Mouse (Mus musculus) heart, postnatal 10 days (tissue): ENCODE measurements around the gene Olfr1382. TPM values are rescaled to one million over a fixed set of nuclear protein-coding genes. Genes with fewer than 3 reads are reported as not detected.
A peak's percentile ranks its signal among the peaks of the same experiment; 100 is the strongest.
"Not testable (repeated sequence)": the region's sequence is repeated elsewhere in the genome, so short reads cannot be mapped to it uniquely, and the experiment has no call there.

Experiments
- DNase-seq, 2 experiments: peaks; one replicate each; pipeline ENCODE4 v3.0.0; 2021
- intact Hi-C: fragments of 180-260 bp; cut with DNase I; formaldehyde crosslinking; loops from one replicate; pipeline ENCODE4 v1.15.1; 2025
- total RNA-seq, 2 experiments: library from RNA; stranded (reverse); gene quantifications; 2 replicates each; pipeline ENCODE4 v1.2.3; 2021

Olfr1382 gene
- not detected for total RNA-seq

DNA sequence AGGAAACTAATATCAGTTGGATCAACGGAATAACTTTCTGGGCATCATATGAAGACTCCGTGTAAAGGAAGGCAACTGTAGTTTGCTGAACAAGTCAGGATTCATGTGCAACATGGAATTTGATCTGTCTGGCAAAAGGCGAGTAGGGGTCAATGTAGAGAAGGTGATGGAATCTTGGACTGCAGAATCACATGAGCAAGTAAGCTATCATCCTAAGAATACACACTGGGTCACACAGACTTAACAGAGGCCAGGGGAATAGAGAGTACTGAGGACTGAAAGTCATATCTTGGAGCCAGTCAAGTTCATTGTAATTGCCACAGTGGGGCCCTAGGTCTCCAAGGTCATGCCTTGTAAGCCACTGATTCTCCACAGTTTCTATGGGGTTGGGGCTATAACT is at the start of gene Olfr1382:
Olfr1382 (plus strand) TSS at position 301 of the 400 bp plus-strand sequence.
- no peak for DNase-seq
- intact Hi-C loops, result no loop called here

- intact Hi-C loops, result no loop called here
- DNase-seq, result no peak
Measured at GRCm38 (mm10) chr11:49485973-49486372, 42.1 kb upstream of the Olfr1382 start.

DNA sequence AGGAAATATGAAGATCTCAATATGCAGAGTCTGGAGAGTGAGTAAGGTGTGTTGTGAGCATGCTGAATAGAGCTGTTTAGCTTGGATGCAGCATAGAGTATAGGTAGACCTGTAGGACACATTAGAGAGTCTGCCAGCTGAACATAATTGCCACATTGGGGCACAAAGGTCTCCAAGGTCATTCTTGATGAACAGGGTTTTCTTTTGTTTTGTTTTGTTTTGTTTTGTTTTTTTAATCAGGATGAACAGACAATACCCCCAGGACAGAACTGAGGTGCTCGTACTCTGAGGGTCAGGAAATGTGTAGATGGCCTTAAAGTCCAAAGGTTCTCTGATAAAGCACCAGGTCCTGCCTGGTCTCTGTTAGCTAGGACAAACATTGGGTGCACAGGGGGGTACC is 39.3 kb upstream of the Olfr1382 start, which contains the start of gene Olfr1385:
Olfr1385 (plus strand) TSS at position 301 of the 400 bp plus-strand sequence.
- DNase-seq, intact Hi-C loops: not testable (repeated sequence)

- intact Hi-C loops, result no loop called here
- DNase-seq, result peak in 1 of 2 experiments; percentile 14
Measured at GRCm38 (mm10) chr11:49518086-49518485, 10.0 kb upstream of the Olfr1382 start.

GRCm38 (mm10) chr11:49519348-49519747 is 8.7 kb upstream of the Olfr1382 start, which contains the start of gene Olfr1383:
Gene Olfr1383, plus strand, starts transcription at chr11:49519648.
- DNase-seq, result no peak
- intact Hi-C loops, result no loop called here

- DNase-seq, result no peak
Measured at GRCm38 (mm10) chr11:49532761-49533160, 4.7 kb downstream of the Olfr1382 start.

GRCm38 (mm10) chr11:49536631-49537030 is 8.6 kb downstream of the Olfr1382 start:
- intact Hi-C loops, result loop anchor here (5.0 kb wide), 2 partner anchors 264 to 349 kb away; partner anchors contain the start of gene Btnl9

More at GRCm38 (mm10) chr11:49532761-49533160, 4.7 kb downstream of the Olfr1382 start:
- intact Hi-C loops, result no loop called here

DNA sequence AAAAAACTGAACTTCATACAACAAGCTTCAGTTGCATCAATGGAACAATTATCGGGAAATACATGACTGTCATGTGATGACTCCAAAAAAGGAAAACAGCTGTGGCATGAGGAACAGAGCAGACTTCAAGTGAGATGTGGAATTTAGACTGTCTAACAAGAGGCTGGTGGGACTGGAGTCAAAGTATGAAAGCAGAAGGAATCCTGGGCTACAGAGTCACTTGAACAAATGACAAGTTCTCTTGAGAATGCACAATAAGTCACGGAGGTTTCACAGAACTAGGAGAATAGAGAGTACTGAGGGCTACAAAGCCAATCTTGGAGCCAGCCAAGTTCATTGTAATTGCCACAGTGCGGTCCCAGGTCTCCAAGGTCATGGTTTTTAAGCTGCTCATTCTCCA is 15.1 kb downstream of the Olfr1382 start, which contains the start of gene Olfr1381:
Olfr1381 (plus strand) TSS at position 301 of the 400 bp plus-strand sequence.
- intact Hi-C loops, DNase-seq: not testable (repeated sequence)

More at GRCm38 (mm10) chr11:49536631-49537030, 8.6 kb downstream of the Olfr1382 start:
- DNase-seq, result peak; percentile 9 to 11

DNA sequence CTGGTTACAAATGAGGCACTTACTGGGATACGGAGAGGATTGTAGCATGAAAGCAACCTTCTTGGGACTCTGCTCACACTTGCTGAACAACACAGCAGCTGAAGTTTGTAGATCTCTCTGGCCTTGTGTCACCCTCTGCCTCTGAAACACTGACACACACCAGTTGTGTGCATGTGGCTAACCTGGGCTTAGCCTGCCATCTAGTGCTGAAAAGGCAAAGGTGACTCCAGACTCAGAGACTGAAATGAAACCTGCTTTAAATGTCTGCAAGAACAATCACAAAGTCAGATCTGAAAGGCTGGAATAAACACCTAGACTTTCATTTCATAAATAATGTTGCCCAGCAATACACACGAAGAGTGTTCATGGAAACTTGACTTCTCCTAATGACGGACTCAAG is 26.0 kb downstream of the Olfr1382 start:
- peak in 1 of 2 experiments; percentile 11 for DNase-seq
- intact Hi-C loops, result loop anchor here (5.0 kb wide), 1 partner anchor 362 kb away; no protein-coding TSS in a partner anchor

GRCm38 (mm10) chr11:49556578-49556977 is 28.5 kb downstream of the Olfr1382 start, which contains the start of gene Olfr1380:
Gene Olfr1380, plus strand, starts transcription at chr11:49556878.
- intact Hi-C loops, DNase-seq: not testable (repeated sequence)

GRCm38 (mm10) chr11:49575054-49575453 is 47.0 kb downstream of the Olfr1382 start:
- intact Hi-C loops, DNase-seq: not testable (repeated sequence)

DNA sequence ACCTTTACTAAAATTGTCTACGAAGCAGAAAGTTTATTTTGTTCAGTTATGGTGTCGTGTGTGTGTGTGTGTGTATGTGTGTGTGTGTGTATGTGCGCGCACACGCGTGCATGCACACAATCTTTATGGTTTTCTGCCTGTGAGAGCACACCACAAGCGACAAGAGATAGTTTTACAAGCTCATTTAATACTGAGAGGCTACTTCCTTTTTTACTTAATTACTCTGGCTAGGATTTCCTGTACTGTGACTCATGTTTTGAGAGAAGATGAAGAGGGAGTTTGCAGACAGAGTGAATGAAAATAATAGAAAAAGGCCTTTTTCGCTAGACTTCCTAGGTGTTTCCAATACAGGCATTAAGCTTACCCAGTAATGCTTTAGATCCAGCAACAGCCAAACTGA is 52.4 kb downstream of the Olfr1382 start:
- intact Hi-C loops, DNase-seq: not testable (repeated sequence)

Other genes with a start within 250 kb of the Olfr1382 start
- gene Olfr1393, start 249.9 kb upstream of the Olfr1382 start, total RNA-seq, result under 1 TPM; 0.17 to 0.35 TPM
- gene Olfr1392, start 243.0 kb upstream of the Olfr1382 start, total RNA-seq, result not detected
- not detected for gene Olfr10, start 223.5 kb upstream of the Olfr1382 start, total RNA-seq
- gene Olfr1391, start 205.5 kb upstream of the Olfr1382 start, total RNA-seq, result not detected
- not detected for gene Olfr1390, start 193.1 kb upstream of the Olfr1382 start, total RNA-seq
- gene Olfr1389, start 105.2 kb upstream of the Olfr1382 start, total RNA-seq, result not detected
- gene Olfr1388, start 91.6 kb upstream of the Olfr1382 start, total RNA-seq, result under 1 TPM; 0.10 to 0.14 TPM
- gene Olfr1387, start 72.9 kb upstream of the Olfr1382 start, total RNA-seq, result not detected
- gene Olfr1386, start 63.2 kb upstream of the Olfr1382 start, total RNA-seq, result not detected
- gene Olfr1385, start 39.2 kb upstream of the Olfr1382 start, total RNA-seq, result not detected
- gene Olfr1384, start 21.5 kb upstream of the Olfr1382 start, total RNA-seq, result under 1 TPM in 1 of 2 experiments, not detected in 1; 0.42 TPM
- gene Olfr1383, start 8.6 kb upstream of the Olfr1382 start, total RNA-seq, result under 1 TPM; 0.69 to 0.91 TPM
- gene Olfr1381, start 15.2 kb downstream of the Olfr1382 start, total RNA-seq, result not detected
- not detected for gene Olfr1380, start 28.6 kb downstream of the Olfr1382 start, total RNA-seq
- gene Flt4, start 81.0 kb downstream of the Olfr1382 start, total RNA-seq, result 10 to 100 TPM; 14.5 to 14.9 TPM
- 10 to 100 TPM in 1 of 2 experiments, not detected in 1; 15.7 TPM for gene Scgb3a1, start 135.4 kb downstream of the Olfr1382 start, total RNA-seq
- 10 to 100 TPM; 49.2 to 56.2 TPM for gene Cnot6, start 184.5 kb downstream of the Olfr1382 start, total RNA-seq